Mouse (Mus musculus): ENCODE results near the gene Kcnk3.

Kcnk3 gene

DNA sequence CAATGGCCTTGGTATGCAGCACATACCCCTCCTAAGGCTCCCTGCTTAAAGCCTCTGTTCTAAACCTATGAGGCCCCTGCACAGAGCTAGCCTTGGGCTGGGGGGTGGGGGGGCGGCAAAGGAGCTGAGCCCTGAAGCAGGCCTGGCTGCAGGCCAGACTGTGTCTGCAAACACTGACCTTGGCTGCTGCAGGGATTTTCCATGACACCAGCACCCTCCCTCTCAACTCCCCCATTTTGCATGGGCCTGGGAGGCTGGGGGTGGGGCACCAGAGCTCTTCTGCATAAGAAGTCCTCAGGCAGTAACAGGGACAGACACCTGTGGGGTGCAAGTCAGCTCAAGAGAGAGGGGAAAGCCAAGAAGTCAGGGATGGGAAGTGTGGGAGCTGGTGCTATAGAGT is 26.3 kb downstream of the Kcnk3 start:
- peak; percentile 64 for DNase-seq

DNA sequence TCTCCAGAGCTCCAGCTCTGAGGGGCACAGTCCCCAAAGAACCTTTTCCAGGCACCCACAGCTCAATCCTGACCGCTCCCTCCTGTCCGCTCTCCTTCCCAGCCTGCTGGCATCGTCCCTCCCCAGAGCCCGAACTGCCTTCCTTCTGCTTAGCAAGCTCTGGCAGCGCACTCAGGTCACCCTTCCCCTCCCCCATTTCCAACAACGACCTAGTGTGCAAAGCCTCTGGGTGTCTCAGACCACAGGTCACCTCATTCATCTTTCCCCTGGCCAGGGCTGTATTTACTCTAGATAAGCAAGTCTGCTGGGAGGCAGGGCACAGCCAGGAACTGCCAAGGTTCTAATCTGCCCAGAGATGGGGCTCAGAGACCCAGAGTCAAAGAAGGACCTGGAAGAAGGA is 27.4 kb downstream of the Kcnk3 start:
- DNase-seq, result peak; percentile 18

DNA sequence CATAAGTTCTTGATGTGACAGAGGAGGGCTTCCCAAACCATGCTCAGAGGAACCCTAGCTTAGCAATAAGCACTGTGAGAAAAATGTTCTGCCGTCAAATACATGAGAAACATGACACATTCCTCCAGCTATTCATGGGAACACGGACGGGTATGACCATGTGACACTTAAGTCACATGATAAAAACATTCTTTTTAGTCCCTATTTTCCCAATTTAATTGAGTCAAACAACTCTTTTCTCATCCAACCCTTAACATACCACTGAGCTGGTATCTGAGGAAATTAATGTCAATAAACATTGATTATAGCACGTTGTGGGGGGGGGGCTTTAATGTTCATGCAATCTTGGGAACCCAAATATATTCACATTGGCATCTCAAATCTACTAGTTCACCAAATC is 27.8 kb downstream of the Kcnk3 start:
- no peak for DNase-seq

DNA sequence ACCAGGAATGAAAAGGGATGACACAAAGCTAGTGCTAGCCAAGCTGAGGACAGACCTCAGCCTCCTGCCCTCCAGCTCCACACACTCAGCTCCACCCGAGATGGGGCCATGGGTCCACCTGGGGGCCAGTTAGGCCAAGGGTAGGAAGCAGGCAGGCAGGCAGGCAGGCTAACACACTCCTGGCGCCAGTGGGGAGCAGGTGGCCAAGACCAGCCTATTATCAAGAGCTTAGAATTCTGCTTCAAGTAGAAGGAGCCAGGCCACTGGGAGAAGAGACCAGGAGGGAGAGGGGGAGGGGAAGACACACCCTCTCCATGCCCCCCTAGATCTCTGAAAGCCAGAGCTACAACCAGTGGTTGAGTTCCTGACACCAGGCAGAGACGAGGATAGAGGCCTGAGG is 28.7 kb downstream of the Kcnk3 start:
- no peak for DNase-seq

DNA sequence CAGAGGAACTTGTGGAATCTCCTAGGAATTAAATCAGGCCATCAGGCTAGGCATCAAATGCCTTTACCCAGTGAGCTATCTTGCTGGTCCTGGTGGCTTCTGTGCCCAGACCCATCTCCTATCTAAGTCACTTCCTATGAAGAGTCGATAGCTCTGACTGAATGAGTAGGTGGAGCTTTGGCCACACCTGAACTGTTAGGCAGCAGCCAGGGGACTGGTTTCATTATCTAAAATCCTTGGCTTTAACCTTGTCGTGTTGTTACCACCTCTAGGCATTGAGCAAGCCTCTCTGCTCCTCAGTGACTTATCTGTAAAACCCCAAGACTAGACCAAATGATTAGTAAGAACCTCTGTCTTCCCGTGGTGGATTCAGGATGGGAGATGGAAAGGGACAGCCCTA is 29.4 kb downstream of the Kcnk3 start:
- no peak for DNase-seq

DNA sequence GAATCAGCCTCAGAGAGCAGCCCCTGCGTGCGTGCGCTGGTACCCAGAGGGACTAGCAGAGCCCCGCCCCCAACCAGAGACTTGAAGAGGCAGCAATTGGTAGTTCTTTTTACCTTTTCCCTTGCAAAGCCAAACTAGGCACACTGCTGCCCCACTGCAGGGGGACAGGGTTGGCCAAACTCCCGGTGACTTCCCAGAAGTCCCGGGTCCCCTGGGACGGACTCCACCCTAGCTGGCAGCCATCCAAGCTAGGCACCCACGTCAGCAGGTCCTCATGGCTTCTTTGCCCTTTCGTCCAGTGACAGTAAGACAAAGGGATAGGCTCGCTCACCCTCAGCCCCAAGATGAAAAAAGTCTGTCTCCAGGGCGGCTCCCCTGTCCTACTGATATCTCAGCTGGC is 29.9 kb downstream of the Kcnk3 start:
- DNase-seq, result peak; percentile 63

DNA sequence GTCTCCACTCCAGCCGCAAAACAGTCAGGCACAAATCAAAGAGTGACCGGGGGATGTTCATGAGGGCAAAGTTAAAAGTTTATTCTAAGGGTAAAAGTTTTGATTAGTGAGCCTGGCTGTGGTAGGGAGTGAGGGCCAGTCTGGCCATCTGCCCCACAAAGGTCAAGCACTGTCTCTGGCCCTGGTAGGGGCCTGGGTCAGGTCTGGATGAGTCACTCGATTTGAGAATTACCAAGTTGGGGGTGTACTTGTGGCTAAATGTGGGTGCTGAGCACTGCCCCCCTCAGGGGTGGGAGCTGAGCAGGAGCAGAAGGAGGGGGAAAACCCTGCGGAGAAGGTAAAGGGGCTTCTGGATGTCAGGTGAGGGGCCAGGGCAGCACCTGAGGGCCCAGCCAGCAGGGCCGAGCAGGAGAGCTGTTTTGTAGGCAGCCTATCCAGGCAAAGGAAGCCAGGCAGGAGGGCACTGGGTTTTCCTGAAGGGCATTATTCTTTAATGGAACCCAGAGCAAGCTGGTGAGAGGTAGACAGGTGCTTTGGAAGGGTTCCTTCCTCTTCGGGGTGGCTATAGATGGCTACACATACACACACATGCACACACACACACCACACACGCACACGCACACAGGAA is 30.5 kb downstream of the Kcnk3 start:
- no peak for DNase-seq

DNA sequence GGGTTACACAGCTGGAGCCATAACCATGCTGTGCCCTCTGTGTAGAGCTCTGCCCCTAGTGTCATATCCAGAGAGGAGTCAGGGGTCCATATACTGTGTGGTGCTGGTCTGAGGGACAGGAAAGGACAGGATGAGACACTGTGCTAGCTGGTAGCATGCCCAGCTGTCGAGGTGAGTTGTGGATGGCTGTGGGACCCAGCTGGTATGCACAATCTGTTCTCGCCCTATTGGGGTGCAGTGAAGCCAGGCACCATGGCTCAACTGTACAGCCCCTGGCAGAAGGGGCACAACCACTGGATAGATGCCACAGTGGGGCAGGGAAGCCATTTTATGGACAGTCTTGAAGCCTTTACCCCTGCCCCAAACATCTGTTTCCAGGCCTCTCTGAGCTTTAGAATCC is 31.2 kb downstream of the Kcnk3 start:
- DNase-seq, result no peak

DNA sequence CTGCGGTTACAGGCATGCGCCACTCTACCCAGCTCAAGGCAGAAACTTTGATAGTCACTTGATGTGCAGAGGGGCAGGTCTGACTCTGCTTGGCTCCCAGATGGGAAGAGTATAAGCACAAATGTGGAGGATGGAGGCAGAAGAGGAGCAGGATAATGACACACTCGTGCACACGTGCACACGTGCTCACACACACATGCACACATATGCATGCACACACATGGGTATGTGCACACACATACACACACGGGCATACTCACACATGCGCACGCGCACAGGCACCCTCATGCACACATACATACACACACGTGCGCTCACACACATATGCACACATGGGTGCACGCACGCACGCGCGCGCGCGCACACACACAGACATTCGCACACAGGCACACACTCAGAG is 32.6 kb downstream of the Kcnk3 start:
- DNase-seq, result no peak

DNA sequence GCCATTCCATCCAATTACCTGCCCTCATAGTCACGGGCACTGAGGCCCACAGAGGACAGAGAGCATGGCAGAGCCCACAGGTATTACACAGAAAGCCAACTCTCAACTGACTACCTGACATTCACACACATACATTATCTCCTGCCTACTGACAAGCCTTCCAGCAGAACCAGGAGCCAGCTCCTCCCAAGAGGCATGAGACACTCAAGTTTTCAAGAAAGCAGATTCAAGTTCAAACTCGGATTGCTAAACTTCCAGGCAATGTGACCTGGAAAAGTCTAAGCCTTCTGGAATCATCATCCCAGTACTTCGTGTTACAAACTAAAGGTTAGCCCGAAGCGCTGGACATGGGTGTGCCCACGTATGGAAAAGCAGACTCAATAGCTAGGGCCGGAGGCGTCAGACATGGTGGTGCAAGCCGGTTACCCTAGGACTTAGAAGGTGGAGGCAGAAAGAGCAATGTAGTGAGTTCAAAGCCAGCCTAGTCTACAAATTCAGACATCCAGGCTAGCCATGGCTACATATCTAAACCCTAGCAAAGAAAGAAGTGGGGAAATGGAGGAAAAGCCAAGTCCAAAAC is 33.3 kb downstream of the Kcnk3 start:
- no peak for DNase-seq

DNA sequence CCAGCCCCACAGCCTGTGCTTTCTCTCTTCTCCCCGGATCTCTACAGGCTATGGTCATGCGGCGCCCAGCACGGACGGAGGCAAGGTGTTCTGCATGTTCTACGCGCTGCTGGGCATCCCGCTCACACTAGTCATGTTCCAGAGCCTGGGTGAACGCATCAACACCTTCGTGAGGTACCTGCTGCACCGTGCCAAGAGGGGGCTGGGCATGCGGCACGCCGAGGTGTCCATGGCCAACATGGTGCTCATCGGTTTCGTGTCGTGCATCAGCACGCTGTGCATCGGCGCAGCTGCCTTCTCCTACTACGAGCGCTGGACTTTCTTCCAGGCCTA is 33.8 kb downstream of the Kcnk3 start:
- no peak for DNase-seq

DNA sequence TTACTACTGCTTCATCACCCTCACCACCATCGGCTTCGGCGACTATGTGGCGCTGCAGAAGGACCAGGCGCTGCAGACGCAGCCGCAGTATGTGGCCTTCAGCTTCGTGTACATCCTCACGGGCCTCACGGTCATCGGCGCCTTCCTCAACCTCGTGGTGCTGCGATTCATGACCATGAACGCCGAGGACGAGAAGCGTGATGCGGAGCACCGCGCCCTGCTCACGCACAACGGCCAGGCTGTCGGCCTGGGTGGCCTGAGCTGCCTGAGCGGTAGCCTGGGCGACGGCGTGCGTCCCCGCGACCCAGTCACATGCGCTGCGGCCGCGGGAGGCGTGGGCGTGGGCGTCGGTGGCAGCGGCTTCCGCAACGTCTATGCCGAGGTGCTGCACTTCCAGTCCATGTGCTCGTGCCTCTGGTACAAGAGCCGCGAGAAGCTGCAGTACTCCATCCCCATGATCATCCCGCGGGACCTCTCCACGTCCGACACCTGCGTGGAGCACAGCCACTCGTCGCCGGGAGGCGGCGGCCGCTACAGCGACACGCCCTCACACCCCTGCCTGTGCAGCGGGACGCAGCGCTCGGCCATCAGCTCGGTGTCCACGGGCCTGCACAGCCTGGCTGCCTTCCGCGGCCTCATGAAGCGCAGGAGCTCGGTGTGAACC is 34.3 kb downstream of the Kcnk3 start:
- peak; percentile 41 for DNase-seq

DNA sequence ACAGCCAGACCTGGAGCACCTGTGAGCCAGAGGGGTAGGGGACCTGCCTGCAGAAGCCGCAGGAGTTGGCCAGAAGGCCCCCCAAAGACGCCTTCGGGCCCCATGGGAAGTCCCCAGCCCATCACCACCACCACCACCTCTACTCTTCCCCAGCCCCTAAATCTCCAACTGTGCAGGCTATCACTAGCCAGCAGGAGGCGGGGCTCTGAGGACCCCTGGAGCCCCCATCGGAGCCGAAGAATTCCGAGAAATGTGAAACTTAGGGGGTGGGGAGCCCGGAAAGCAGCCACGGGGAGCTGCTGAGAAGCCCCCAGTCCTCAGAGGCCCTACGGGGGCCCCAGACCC is 34.8 kb downstream of the Kcnk3 start:
- no peak for DNase-seq

DNA sequence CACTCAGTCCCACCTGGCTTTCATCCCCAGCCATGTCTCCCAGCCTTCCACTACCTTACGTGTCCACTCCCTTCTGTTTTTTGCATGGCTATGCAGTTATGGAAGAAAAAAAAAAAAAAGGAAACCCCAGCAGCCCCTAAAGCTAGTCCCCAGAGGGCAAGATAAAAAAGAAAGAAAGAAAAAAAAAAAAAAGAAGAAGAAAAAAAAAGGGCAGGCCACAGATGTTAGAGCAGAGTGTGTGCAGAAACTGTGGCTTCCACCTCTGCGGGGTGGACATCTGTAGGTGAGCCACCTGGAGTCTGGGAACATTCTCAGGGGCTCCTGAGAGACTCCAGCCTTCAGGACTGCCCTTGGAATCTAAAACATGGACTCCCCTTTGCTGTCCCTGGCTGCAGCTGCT is 35.4 kb downstream of the Kcnk3 start:
- no peak for DNase-seq

DNA sequence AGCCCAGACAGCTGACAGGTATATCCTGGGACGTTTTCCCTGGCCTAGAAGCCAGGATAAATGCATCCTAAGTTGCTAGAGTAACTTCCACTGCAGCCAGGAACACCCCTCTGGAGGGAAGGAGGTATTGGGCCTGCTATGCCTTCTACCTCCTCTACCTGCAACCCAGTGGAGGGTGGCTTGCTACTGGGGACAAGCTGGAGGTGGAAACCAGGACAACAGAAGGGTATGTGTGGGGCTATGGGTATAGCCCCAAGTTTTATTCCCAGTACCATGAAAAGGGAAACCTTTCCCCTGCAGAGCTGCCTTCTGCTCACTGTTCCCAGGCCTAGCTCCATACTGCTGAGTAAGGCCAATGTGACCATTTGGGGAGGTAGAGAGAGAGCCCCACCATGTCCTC is 36.3 kb downstream of the Kcnk3 start:
- no peak for DNase-seq

DNA sequence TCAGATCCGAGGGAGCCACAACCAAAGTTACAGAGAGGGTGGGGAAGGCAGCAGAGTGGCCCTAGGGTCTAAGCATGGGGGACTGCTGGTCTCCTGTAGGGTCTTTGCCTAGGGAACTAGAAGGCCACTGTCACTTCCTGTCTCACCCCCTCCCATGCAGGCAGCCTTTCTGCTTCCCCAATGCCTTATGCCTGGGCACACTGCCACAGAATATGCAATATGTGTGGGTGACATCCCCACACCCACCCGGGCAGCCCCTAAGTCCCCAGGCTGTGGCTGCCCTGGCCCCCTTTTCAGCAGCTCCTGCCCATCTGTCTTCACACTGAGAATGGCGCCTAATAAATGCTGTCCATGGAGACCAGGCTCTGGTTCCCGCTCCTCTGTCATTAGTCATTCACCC is 36.9 kb downstream of the Kcnk3 start:
- peak; percentile 34 for DNase-seq

DNA sequence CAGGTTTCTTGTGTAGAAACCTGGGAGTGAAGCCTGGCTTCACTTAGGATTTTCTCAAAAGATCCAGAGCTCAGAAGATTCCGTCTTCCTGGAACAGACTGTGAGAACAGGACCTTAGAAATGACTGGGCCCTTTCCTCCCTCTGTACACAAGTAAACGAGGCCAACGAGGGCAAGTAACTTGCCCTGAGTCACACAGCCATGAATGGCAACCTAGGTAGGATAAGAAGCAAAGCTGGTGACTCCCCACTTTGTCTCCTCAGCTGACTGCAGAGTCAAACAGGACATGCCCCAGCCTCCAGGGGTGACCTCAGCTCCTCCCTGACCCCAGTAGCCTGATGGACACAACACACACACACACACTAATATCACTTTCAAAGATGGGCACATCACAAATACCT is 37.4 kb downstream of the Kcnk3 start:
- no peak for DNase-seq

DNA sequence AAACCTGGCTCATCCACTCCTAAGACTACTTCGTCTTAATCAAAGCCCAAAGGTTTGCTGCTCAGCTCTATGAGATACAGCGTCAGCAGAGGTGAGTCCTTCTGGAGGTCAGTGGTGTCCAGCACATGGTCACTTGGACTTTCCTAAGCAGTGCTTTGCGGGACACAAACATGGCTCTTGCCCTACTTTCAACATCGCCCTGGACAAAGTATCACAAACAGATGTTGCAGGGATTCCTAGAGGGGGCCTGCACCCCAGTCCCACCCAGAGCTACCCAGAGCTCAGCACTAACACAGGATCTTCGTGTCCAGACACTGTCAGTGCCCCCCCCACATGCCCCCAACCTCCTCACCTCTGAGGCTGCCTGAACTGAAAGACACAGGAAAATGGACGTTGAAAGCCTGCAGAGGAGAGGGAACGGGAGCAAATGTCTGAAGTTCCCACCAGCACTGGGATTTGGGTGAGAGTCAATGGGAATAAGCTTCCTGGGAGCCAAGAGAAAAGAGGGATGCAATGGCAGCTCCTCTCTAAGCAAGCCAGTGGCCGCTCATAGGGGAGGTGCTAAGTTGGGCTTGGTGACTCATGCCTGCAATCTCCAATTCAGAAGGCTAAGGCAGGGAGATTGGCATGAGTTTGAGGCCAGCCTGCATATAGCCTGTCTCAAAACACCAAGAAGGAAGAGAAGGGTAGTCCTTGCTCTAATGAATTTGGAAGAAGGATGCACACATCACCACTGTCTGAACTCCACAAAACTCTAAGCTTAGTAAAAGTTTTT is 38.5 kb downstream of the Kcnk3 start:
- no peak for DNase-seq

DNA sequence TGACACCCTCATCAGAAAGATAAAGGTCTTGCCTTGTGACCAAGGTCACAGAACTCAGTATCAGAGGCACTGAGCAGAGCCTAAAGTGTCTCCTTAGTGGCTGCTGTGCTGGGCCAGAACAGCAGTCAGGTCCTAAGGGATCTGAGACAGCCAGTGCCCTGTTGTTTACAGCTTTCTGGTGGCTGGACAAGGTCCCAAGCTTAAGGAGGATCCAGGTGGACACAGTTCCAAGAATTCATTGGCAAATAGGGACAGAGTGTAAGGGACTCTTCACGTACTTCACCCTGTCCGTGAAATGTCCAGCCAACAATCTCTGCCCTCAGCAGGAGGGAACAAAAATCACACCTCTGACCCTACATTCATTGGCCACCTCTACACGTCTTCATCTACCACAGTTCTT is 40.5 kb downstream of the Kcnk3 start:
- no peak for DNase-seq

DNA sequence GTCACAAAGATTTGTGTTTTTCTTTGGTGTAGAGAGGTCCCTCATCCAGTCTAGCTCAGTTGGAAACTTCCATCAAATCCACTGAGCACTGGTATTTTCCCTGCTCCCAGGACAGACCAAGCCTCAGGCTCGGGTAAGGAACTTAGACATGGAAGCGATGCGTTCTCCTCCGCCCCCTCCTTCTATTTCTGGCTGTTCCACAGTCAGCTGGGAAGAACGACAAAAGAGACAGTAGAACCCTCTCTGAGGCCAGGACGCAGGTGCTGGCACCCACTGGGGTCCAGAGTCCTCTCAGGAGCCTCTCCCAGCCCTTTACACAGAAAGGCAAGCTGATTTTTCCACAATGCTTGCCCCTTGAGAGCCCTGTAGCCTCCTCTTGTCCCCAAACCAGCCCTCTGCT is 42.4 kb downstream of the Kcnk3 start:
- DNase-seq, result no peak

DNA sequence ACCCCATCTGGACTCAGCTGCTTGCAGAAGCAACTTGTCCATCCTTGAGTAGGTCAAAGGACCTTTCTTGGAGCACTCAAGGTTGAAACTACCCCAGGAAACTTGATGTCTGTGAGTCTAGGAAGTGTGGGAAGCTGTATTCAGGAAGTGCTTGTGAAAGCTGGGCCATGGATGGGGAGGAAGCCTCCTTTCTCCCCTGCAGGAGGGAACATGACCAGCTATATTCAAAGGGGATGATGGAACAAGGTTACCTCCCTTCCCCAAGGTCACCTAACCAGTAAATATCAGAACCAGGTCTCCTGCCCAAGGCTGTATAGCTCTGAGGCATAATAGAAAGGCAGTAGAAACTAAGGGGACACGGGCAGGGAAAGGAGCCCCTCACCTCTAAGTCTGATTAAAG is 44.2 kb downstream of the Kcnk3 start:
- DNase-seq, result no peak

DNA sequence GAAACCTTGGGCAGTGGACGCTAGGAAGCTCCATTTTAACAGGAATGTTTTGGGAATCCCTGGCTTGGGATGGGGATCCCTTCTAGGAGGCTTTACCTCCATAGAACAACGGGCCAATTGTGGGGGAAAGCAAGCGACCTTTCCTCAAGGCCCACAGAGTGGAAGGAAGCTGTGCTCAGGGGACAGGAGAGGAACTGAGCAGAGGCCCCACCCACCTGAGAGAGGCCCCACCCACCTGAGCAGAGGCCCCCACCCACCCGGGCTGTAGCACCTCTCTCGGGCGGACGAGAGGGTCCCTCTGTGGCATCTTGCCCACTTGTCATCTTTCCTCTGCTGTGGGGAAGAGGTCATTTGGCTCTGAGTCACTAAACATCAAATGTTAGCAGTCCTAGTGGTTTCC is 49.0 kb downstream of the Kcnk3 start:
- no peak for DNase-seq

DNA sequence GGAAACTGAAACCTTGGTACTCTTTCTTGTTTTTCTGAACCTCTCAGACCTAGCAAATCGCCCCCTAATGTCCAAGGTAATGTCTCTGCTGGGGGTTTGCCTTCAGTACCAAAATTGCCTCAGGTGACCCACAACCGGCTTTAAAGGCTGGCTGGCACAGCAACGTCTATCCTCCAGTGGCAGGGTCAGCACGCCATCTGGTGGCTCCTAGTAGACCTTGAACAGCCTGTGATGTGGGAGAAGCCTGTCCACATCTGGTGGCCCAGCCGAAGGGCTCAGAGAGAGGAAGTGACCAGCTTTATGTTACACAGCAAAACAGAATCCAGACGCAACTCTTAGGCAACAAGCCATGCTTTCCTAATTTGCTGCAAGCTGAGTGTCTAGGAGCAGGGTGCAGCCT is 50.1 kb downstream of the Kcnk3 start:
- DNase-seq, result peak; percentile 92

DNA sequence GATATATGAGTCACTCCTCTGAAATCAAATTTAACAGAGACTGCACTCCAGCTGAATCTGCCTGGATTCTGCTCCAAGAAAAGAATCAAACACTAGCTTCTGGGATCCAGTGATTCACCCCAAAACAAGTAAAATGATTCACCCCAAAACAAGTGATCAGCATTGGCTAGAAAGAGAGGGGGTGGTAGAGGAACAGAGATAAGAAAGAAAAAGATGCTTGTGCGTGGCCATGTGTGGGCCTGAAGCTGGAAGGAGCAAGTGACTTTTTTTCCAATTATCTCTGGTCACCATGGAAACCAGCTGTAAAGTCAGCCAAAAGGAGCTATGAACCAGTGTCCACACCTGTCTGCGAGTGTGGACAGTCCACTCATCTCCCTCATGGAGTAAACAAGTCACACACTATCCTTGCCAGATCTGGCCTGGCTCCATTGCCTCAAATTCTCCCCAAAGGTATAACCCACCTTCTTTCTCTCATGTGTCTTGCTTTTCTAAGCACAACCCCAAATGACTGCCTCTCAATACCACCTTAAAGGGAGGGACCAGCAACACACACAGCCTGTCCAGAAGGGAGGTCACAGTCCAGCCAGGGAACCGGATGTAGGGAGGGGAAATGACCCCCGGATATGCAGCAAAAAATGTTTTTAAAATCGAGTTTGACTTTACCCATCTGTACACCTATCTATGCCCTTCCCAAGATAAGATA is 55.7 kb downstream of the Kcnk3 start:
- DNase-seq, result peak; percentile 21

Measured in lung, postnatal 36 days (tissue).